Mouse (Mus musculus) layer of hippocampus, adult 18-20 months (tissue): ENCODE results near the gene Agrp. TPM values are rescaled to one million over a fixed set of nuclear protein-coding genes. Genes with fewer than 3 reads are reported as not detected.

Experiments used
- DNase-seq, 2 experiments: peaks; one replicate each; pipeline ENCODE4 v3.0.0; 2022; ENCODE audit warnings: low spot score in 2 of 2
- microRNA-seq, 2 experiments: library from miRNA; unstranded; fragments of <30 nt; microRNA quantifications; one replicate each; pipeline ENCODE4 v1.2.0; 2021
- total RNA-seq, 2 experiments: library from RNA; stranded (reverse); gene quantifications; 2 replicates each; pipeline ENCODE4 v1.2.3; 2021

Gene Agrp
- total RNA-seq, 2 experiments from 2014 or later, result not detected

DNA sequence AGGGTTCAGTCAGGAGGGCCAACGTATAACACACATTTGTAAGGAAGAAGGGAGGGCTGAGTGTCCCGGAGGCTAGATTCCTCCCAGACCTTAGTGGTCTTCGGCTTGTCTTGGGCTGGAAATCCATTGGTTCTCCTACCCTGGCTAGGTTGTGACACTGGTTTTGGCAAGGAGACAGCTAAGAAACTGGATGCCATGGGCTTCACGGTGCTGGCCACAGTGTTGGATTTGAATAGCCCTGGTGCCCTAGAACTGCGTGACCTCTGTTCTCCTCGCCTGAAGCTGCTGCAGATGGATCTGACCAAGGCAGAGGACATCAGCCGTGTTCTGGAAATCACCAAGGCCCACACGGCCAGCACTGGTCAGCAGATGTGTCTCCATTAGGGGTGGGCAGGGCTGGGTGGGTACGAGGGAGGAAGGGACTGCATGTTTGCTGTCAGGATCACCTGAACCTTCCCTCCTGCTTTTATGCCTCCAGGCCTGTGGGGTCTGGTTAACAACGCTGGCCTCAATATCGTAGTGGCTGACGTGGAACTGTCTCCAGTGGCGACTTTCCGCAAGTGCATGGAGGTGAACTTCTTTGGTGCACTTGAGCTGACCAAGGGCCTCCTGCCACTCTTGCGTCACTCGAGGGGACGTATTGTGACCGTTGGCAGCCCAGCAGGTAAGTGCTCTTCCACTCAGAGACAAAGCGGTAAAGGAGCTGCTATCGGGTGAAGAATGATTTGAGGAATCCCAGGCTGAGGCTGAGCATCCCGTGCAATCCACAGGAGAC, 115.0 kb downstream of the Agrp start:
- DNase-seq, result no peak

DNA sequence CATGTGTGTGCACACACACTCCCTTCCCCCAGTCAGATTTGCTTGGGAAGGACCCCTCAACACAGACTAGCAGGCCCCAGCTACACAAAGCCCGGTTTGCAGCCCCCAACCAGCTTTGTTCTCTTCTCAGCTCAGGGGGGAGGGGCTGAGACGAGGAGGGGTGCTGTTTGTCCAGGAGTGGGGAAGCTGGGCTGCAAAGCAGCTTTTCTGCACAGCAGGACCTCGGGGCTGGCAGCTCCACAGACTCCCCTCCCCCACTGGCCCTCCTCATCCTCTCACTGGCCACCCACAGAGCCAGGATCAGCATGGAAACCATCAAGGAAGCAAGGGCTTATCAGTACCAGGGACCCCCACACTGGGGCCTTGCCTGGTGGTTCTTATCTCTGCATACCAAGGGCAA, 116.1 kb downstream of the Agrp start:
- no peak for DNase-seq

DNA sequence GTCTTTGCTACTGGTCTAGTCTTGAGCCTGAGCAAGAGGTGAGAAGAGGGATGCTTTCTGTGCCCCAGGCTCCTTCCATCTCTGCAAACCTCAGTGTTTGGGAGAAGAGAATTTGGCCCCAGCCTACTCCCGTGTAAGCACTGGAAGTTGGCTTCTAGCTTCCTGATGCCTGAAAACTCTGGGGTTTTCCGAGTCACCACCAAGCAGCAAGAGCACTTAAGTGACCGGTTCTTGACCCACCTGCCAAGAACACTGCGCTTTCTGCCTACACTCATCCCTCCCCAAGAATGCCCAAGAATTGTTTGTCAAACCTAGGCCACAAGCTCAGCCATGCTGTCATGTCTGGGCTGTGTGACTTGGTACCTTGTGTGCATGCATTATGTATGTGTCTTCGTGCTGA, 116.7 kb downstream of the Agrp start:
- DNase-seq, result no peak

DNA sequence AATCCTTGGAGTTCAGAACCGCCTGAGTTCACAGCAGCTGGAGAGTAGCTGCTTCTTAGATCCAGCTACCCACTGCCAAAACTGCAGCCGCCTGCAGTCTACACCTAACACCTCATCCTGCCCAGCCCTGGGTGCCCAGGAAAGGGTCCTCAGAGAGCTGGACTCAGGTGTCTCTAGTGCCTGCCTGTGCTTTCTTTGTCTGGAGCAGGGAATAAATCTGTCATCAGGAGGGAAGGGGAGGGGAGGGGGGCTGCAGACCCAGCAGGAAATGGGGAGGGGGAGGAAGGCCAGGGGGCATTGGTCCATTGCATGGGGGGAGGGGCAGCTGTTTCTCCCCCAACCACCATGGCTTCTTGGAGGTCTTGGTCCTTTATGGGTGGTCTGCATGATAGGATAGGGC, 117.6 kb downstream of the Agrp start:
- no peak for DNase-seq

DNA sequence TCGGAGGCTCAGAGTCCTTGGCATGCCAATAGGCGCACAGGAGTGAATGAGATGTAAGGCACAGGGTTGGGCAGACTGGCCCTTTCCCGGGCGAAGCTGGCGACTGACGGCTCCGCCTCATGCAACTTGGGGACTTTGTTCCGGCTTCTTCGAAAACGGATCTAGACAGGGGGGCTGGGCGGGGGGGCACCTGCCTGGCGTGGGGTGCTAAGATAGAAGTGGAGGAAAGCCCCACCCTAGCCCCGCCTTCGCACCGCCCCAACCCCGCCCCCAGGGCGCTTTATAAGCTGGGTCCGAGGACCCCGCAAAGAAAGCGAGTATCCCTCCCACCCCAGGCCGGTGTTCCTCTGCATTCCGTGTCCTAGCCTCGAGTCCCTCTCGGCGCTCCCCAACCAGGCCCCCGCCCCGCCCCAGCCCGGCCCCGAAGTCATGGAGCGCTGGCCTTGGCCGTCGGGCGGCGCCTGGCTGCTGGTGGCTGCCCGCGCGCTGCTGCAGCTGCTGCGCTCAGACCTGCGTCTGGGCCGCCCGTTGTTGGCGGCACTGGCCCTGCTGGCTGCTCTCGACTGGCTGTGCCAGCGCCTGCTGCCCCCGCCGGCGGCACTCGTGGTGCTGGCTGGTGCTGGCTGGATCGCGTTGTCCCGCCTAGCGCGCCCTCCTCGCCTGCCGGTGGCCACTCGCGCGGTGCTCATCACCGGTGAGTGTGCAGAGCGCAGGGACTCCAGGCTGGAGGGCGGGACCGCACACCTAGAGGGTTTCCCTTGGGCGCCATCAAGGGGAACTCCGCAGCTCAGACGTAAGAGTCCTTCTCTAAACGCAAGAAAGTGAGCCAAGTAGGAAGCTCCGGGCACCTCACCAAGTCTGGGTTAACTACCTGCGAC, 118.5 kb downstream of the Agrp start, which contains the start of gene Hsd11b2:
Gene Hsd11b2, plus strand, starts transcription at position 320 of the 878 bp plus-strand sequence.
- peak in 1 of 2 experiments; percentile 36 for DNase-seq

DNA sequence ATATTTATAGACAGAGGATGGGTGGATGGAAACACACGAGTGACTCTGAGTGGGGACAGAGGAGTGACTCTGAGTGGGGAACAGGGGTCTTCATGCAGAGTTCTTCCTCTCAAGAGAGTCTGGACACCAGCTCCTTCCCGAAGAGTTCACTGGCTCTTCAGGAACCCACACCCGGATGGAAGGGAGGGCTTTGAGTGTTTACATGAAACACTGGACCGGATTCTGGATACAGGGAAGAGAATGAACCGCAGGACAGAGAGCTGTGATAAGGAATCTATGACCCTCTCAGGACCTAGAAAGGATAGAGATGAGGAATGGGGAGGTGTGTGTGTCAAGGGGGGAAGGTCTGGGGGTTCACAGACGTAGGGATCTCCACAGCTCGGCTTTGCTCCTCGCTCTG, 119.8 kb downstream of the Agrp start:
- DNase-seq, result no peak

Small RNA genes lying within 50 kb of the gene (microRNA-seq; reads per million reads assigned to microRNA genes)
- 0 to 0.98 reads per million in 2 experiments for gene Mir1966

Other genes starting within 250 kb of the Agrp start
- gene Kctd19, start 223.9 kb downstream of the Agrp start, total RNA-seq, result not detected
- 1 to 10 TPM in 1 of 2 experiments, under 1 TPM in 1; 0.76 to 1.3 TPM for gene Lrrc36, start 223.8 kb downstream of the Agrp start, total RNA-seq
- gene Tppp3, start 165.9 kb downstream of the Agrp start, total RNA-seq, result 10 to 100 TPM; 54.8 to 58.5 TPM
- gene Zdhhc1, start 140.5 kb downstream of the Agrp start, total RNA-seq, result 10 to 100 TPM; 31.9 to 34.2 TPM
- gene Hsd11b2, start 118.6 kb downstream of the Agrp start, total RNA-seq, result not detected
- 100 to 1,000 TPM; 280 to 300 TPM for gene Atp6v0d1, start 71.3 kb downstream of the Agrp start, total RNA-seq
- gene Ripor1, start 32.1 kb downstream of the Agrp start, total RNA-seq, result 10 to 100 TPM; 89.8 to 92.1 TPM
- 10 to 100 TPM; 80.7 to 84.5 TPM for gene Ctcf, start 825 bp downstream of the Agrp start, total RNA-seq
- 10 to 100 TPM; 78.4 to 80.3 TPM for gene Carmil2, start 48.9 kb upstream of the Agrp start, total RNA-seq
- 10 to 100 TPM; 46.1 to 47.4 TPM for gene Acd, start 63.7 kb upstream of the Agrp start, total RNA-seq
- 10 to 100 TPM; 34.0 to 34.7 TPM for gene Pard6a, start 63.8 kb upstream of the Agrp start, total RNA-seq
- under 1 TPM in 1 of 2 experiments, not detected in 1; 0.27 TPM for gene 4933405L10Rik, start 70.3 kb upstream of the Agrp start, total RNA-seq
- 1 to 10 TPM; 8.8 to 9.6 TPM for gene Enkd1, start 70.8 kb upstream of the Agrp start, total RNA-seq
- 10 to 100 TPM; 19.0 to 23.3 TPM for gene Gfod2, start 121.3 kb upstream of the Agrp start, total RNA-seq
- 10 to 100 TPM; 24.7 to 25.7 TPM for gene Ranbp10, start 190.0 kb upstream of the Agrp start, total RNA-seq
- gene Tsnaxip1, start 190.3 kb upstream of the Agrp start, total RNA-seq, result under 1 TPM in 1 of 2 experiments, not detected in 1; 0.25 TPM
- gene Cenpt, start 215.9 kb upstream of the Agrp start, total RNA-seq, result 10 to 100 TPM; 12.6 to 12.9 TPM
- 10 to 100 TPM; 43.0 to 46.5 TPM for gene Thap11, start 217.7 kb upstream of the Agrp start, total RNA-seq
- 10 to 100 TPM; 29.0 to 41.5 TPM for gene Nutf2, start 223.2 kb upstream of the Agrp start, total RNA-seq
- gene Edc4, start 243.5 kb upstream of the Agrp start, total RNA-seq, result 10 to 100 TPM; 63.6 to 67.4 TPM